Mouse (Mus musculus) cerebellum, postnatal 25 days (tissue): ENCODE results near the gene Zfp991.
"Not testable (repeated sequence)": the region's sequence is repeated elsewhere in the genome, so short reads cannot be mapped to it uniquely, and the experiment has no call there.

Experiments
- DNase-seq, 2 experiments: peaks; one replicate each; pipeline ENCODE4 v3.0.0; 2021; ENCODE audit warnings: mixed read lengths in 2 of 2

Gene Zfp991

DNA sequence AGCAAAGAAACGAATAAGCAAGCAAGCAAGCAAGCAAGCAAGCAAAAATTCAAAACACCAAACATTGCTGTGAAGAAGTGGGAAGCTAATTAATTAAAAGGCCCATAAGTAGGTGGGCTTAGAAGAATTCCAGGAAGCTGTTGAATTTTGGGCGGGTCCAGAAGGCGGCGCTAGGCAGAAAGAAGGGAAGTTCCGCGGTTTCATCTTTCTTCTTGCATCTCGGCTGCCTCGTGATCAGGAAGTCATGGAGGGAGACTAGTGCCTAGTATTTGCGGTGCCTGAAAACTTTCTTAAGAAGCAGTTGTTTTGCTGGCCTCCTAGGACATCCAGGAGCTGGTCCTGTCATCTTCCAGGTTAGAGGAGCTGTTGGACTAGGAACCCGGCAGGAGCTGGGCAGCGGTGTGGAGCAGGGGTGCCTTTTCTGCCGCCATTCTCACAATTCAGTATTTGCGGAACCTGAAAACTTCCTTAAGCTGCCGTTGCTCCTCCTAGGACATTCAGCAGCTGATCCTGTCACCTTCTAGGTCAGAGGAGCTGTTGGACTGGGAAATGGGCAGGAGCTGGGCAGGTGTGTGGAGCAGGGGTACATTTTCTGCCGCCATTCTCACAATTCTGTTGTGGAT is at the start of gene Zfp991:
Gene Zfp991, plus strand, starts transcription at position 202 of the 623 bp plus-strand sequence.
- not testable (repeated sequence) for DNase-seq

DNA sequence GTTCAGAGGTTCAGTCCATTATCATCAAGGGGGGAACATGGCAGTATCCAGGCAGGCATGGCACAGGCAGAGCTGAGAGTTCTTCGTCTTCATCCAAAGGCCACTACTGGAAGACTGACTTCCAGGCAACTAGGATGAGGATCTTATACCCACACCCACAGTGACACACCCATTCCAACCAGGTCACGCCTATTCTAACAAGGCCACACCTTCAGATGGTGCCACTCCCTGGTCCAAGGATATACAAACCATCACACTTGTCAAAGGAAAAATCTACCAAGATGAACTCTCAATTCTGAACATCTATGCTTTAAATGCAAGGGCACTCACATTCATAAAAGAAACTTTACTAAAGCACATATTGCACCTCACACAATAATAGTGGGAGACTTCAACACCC is 36.2 kb upstream of the Zfp991 start:
- DNase-seq, result not testable (repeated sequence)

DNA sequence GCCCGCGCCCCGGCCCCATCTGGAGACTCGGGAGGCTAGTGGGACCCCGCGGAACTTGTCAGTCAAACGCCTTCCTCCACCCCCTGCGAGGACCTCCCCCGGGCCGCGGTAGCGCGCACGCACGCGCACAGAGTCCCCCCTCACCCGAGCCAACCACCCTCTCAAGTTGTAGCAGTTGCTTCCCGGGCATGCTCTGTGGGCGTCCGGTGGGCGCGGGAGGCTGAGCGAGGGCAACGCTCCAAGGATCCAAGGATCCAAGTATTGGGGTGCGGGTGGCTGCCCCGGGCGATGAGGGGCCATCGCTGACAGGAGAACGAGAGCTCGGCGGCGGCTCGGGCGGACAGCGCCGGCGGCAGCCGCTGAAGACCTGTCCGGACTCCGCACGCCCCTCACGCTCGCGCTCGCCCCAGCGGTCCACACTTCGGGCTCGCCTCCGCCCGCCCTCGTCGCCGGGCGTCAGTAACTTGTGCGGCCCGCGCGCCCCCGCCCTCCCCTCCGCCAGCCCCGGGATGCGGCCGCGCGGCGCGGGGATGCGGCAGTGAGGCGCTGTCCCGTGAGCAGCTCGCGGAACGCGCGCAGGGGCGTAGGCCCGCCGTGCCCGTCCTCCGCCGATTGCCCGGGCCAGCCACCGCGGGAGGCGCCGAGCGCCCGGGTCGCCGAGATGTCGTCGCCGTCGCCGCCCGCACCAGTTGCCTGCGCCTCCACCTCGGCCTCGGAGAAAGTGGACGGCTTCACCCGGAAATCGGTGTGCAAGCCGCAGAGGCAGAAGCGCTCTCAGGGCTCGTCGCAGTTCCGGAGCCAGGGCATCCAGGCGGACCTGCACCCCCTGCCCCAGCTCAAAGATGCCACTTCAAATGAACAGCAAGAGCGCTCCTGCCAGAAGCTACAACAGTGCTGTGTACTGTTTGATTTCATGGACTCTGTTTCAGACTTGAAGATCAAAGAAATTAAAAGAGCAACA is 29.9 kb upstream of the Zfp991 start:
- peak in 1 of 2 experiments; percentile 8 for DNase-seq

DNA sequence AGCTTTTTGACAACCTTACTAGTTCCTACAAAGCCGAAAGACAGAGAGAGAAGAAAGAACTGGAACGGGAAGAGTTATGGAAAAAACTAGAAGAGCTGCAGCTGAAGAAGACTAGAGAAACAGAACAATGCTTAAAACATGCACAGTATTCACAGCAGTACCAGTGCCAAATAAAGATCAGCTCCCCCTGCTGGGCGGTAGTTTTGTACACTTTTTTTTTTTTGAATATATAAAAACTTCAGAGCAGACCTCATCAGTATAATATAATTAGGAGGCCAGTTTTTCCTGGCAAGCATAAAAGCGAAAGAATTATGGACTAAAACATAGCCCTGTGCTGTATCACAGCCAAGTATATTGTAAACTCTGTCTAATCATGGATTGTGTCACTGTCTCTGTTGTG is 28.0 kb upstream of the Zfp991 start:
- not testable (repeated sequence) for DNase-seq

DNA sequence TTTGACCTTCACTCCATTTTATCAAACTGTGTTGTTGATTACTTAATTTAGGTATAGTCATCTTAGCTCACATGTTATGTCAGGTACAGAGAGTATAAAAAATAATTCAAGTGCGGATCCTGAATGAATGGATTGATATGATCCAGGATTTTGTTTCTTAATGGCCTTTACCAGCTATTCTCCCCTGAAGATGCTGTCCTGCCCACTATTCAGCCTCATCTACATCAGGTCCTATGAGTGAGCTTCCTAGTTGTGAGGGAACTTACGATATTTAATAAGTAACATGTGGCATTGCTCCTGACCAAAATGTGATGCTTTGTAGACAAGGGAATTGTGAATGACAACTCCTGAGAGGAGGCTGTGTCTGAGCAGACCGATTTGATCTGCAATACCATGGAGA is 14.0 kb upstream of the Zfp991 start:
- not testable (repeated sequence) for DNase-seq

DNA sequence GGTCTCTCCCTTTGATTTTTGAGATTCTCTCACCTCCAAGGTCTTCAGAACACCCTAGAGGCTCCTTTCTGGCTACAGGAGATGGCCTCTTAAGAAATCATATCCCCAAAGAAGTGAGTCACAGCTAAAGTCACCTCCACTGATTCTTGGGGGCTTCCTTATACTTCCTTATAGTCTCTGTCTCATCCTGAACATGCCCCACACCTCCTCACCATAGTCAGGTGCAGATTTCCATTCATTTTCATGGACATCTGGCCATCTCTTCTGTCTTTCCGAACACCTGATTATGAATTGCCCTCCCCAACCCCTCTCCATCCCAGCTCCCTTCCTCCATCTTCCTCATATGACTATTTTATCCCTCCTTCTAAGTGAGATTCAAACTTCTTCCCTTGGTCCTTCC is 9.6 kb upstream of the Zfp991 start:
- DNase-seq, result not testable (repeated sequence)

DNA sequence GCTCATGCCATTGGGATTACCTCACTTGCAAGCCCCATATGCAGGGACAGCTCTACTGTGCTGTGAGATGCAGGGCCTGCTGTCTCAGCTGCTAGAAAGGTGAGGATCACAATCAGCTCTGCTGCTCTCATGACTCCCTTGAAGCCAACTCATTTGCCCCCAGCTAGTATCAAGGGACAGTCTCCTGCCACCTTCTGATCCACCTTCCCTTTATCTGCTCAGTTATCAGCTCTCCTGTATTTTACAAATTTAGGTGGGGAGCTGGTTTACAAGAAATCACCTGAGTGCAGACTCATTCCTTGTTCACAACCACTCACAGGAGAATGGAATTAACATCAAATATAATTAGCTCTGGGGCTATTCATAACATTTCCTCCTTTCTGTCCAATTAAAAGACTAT is 8.0 kb upstream of the Zfp991 start:
- not testable (repeated sequence) for DNase-seq

DNA sequence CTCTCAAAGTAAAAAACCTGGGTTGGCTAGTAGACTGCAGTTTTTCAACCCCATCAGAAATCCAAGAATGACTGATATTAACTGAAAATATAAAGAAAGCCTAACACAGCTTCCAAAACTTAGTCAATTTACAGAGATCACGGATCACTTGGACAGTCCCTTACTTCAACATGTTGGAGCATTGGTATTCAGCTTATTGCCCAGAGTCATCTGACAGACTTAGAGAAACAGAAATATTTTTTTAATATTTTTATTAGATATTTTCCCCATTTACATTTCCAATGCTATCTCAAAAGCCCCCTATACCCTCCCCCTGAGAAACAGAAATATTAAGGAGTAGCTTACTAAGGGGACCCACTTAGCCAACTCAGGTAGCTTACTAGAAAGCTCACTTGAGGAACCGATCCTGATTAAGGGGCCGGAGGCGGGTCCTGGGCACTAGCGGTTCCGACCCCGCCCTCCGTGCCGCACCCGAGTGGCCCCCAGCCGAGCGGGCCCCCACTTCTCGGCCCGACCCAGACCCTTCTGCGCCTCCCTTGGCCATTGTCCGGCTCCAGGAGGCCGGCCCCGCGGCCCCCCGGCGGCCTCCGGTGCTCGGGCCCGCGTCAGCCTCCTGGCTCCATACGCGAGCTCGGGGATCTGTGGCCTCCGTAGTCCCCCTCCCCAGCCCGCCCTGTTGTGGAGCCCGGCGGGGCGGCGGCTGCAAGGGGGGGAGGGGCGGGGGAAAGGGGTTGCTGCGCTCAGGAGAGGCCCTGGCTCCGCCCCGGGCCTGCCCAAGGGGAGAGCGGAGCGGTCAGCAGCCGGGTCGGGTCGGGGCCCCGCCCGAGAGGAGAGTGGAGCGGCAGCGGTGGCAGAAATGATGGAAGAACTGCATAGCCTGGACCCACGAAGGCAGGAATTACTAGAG is 7.2 kb upstream of the Zfp991 start:
- peak; percentile 32 to 42 for DNase-seq

DNA sequence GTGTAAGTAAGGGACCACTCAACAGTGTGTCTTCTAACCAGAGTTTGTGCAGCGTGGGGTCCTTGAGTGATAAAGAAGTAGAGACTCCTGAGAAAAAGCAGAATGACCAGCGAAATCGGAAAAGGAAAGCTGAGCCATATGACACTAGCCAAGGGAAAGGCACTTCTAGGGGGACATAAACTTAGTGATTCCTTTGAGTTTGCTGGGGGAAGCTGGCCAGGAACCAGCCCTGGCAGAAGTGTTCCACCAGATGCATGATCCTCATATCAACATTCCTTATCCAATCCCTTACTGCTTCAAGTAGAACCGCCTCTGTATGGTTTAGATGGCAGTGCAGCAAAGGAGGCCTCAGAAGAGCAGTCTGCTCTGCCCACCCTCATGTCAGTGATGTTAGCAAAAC is 6.5 kb upstream of the Zfp991 start:
- not testable (repeated sequence) for DNase-seq

DNA sequence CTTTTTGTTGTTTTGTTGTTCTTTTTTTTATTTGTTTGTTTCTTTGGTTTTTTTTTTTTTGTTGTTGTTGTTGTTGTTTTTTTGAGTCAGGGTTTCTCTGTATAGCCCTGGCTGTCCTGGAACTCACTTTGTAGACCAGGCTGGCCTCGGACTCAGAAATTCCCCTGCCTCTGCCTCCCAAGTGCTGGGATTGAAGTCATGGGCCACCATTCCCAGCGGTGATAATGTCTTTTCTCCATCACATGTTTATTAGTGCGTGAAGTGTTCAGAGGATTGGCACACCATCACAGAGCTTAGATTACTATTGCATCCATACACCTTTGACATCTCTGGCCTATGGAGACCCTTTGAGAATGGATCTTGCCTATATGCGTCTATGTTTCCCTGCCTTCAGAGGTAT is 6.0 kb upstream of the Zfp991 start:
- not testable (repeated sequence) for DNase-seq

DNA sequence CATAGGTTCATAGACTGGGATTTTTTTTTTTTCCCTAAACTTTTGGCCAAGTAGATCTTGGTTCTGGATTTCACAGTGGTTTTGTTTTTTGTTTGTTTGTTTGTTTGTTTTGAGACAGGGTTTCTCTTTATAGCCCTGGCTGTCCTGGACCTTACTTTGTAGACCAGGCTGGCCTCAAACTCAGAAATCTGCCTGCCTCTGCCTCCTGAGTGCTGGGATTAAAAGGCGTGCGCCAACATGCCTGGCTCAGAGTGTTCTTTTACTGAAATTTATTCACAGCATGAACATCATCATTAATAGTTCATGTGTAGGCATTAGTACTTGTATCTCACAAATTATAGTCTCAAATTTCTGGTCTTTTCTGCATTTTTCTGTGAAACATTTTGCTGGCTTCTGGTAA is 5.4 kb upstream of the Zfp991 start:
- DNase-seq, result not testable (repeated sequence)

DNA sequence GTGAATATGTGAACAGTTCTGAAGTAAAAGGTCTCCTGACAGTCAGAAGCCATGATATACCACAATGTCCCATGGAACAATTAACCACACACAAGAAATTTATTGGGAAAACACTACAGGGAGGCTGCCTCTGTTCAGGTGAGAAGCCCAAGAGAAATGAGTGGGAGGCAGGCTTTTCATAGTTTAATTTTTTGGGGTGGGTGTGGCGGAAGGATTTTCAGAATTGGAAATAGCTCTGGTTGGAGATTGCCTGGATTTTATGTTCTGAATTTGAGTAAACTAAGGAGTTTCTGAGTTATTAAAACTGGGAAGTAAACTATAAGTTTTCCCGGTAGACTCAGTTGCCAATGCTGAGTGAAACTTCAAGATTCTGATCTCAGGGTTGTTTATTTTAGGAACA is 4.7 kb upstream of the Zfp991 start:
- DNase-seq, result not testable (repeated sequence)

DNA sequence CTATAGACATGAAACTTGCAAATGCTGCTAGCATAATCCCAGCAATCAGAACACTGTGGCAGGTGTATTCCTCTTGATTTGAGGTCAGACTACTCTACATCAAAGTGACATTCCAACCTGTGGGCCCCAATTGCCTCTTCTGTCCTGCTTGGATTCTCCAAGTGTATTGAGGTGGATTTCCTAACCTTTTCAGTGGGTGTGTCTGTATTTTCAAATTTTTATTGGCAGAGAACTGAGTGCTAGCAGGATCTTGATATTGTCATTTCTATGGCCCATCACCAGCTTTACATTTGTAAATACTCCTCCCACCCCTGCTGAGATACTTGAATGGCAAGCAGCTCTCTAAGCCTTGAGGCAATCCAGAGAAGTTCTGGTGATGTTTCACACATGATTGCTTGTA is 3.7 kb upstream of the Zfp991 start:
- not testable (repeated sequence) for DNase-seq

DNA sequence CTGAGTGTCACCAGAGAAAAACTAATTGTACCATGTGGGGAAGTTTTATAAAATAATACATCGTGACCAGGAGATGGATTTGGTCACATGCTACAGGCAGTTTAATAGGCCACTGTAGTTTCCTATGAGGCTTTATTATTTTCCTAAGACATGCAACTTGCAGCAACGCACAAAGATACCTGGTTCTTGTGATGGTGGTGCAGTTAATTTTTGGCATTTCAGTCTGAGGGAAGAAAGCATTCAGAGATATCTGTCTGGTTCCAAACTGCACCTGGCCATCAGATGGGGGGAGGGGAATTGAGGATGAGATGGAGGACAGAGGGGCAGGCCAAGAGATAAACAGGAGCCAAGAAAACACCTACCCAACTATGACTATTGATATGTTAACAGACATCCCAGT is 1.8 kb downstream of the Zfp991 start:
- DNase-seq, result not testable (repeated sequence)

DNA sequence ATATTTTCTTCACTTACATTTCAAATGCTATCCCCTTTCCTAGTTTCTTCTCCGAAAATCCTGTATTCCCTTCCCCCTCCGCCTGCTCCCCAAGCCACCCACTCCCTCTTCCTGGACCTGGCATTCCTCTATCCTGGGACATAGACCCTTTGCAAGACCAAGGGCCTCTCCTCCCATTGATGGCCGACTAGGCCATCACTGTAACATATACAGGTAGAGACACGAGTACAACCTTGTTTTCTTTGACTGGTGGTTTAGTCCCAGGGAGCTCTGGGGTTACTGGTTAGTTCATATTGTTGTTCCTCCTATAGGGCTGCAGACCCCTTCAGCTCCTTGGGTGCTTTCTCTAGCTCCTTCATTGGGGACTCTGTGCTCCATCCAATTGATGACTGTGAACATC is 9.9 kb downstream of the Zfp991 start:
- DNase-seq, result not testable (repeated sequence)

DNA sequence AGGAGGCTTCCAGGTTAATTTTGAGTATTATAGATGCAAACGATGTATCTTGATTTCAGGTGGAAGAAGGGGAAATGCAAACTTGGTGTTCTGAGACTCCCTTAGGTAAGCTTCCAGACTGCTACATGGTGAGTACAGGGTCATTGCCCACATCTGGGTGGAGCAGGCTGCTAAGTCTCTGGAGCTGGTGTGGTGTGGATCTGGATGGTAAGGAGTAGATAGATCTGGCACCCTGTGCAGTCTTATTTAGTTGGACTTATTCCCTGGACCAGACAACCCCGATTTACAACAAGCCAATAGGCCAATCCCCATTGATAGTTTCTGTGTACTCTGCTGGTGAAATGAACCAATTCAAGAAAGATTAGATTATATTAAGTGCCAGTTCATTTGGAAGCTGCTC is 33.4 kb downstream of the Zfp991 start:
- not testable (repeated sequence) for DNase-seq

DNA sequence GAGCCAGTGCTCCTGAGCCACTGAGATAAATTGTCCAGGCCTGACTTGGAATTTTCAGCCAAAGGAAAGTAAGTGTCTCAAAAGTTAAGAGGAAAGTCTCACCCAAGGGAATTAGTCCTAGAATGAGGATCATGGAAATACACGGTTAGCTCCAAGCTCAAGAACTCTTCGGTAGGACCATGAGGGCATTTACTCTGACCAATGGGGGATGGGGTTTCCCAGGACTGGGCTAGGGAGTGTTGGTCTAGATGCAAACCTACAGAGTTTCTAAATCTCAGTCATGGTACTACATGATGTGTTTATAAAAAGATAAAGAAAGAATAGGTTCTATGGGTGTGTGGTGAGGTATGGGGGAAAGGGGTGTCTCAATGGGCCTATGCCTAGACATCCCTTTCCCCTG is 38.7 kb downstream of the Zfp991 start:
- not testable (repeated sequence) for DNase-seq

DNA sequence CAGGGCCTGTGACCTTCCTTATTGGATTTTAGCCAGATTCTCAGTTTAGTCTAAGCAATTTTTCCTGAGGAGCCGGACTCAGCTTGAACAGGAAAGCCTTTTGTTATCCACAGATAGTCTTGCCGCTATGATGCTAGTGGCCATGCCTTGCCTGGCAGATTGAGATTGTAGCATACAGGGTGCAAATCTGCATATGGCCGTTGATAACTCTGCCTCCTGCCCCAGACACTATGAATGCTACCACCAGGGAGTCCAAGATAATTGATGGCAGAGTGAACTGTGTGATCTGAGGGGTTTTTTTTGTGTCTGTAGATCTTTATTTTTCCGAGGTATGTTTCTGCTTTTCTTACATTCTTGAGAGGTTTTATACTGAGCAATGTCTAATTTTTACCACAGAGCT is 39.7 kb downstream of the Zfp991 start:
- DNase-seq, result not testable (repeated sequence)

DNA sequence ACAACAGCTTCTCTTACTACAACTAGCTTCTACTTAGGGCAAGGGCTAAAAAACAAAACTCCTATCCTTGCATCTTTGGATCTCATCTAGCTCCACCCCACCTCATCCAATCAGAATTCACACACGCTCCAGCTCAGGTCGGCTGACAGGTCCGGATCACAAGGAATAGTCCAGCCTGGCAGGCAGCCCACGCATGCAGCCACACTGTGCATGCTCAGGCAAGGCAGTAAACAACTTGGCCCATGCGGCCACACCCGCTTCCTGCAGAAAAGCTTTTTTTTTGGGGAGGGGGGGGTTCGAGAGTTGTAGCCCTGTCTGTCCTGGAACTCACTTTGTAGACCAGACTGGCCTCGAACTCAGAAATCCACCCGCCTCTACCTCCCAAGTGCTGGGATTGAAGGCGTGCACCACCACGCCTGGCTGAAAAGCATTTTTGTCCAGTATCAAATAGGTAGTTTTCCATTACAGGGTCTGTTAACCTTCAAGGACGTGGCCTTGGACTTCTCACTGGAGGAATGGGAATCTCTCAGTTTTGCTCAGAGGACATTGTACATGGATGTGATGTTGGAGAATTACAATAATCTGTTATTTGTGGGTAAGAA is 44.5 kb downstream of the Zfp991 start:
- not testable (repeated sequence) for DNase-seq

DNA sequence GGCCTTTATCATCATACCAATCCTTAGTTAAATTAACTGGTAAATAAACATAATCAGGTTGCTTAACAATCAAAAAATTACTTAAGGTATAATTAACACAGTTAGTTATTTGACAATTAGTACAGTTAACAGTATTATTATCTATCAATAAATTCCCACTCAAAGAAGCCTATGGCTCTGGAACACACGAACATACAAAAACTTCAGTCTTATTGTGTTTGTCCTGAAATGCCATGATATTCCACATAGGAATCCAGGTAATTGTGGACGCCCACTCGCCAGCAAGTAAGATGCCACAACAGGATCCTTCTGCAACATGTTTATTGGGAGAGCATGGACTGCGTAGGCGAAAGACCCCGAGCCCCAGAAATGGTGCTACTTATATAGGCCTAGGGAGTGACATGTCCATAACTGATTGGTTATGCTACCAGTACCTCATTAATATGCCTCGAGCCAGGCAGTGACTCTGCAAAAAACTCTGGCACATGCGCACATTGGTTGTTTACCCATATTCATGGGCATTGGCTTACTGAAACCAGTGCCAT is 49.4 kb downstream of the Zfp991 start:
- DNase-seq, result not testable (repeated sequence)

DNA sequence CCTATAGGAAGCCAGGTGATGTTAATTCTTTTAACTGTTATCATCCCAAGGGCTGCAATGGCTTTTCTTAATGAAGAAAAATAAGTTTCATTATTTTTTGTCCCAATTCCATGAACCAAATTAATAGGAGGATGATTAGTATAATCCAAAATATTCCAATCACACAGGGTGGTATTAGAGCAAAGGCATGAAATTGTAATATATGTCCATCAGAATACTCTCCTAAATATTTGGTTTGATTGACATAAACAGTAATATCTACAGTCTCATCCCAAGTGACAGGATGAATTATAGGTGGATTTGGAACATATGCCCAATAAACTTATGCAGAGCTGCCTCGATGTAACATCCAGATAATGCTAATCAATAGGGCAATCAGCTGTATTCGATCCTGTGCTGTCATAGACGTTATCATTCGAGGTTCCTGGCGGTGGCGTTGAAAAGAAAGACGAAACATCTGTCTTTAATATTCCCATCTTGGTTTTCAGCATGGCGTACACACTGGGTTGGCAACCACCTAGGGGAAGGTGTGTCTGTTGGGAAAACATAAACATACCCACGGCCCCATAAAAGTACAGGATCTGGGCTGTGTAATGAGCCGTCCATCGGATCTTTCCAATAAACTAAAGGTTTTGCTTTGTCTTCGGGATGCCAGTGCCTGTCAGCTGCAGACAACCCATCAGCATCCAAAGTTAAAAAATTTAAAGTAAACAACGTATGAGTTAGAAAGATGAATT is 50.3 kb downstream of the Zfp991 start:
- DNase-seq, result not testable (repeated sequence)
